Mouse (Mus musculus) embryonic facial prominence, embryonic 13.5 days (tissue): ENCODE data around the gene Lcat. TPM values are rescaled to one million over a fixed set of nuclear protein-coding genes. Genes with fewer than 3 reads are reported as not detected.

Experiments
- ATAC-seq: fragments of 200-750 bp; cut with Nextera tagmentation; 2 replicates; pipeline ENCODE4 v1.8.0; 2017; ENCODE audit warnings: low read depth; ENCODE audit not compliant: insufficient number of reproducible peaks, insufficient read depth, low FRiP score, low TSS enrichment
- H3K27ac ChIP-seq: fragments of 300-500 bp; sonication (generic); 2 replicates; pipeline ENCODE4 v1.5.1; 2015; ENCODE audit warnings: moderate library complexity, mild to moderate bottlenecking, inconsistent platforms
- H3K27me3 ChIP-seq: fragments of 300-500 bp; sonication (generic); 2 replicates; pipeline ENCODE4 v1.6.1; 2015; ENCODE audit warnings: mild to moderate bottlenecking, inconsistent platforms
- H3K36me3 ChIP-seq: fragments of 300-500 bp; sonication (generic); 2 replicates; pipeline ENCODE4 v1.6.1; 2015; ENCODE audit warnings: mild to moderate bottlenecking, inconsistent platforms
- H3K4me1 ChIP-seq: fragments of 300-500 bp; sonication (generic); 2 replicates; pipeline ENCODE4 v1.6.1; 2015; ENCODE audit warnings: inconsistent platforms
- H3K4me2 ChIP-seq: fragments of 300-500 bp; sonication (generic); 2 replicates; pipeline ENCODE4 v1.6.1; 2015; ENCODE audit warnings: moderate library complexity, mild to moderate bottlenecking, inconsistent platforms
- H3K4me3 ChIP-seq: fragments of 300-500 bp; sonication (generic); 2 replicates; pipeline ENCODE4 v1.5.1; 2015; ENCODE audit warnings: mild to moderate bottlenecking, inconsistent platforms
- H3K9ac ChIP-seq: fragments of 300-500 bp; sonication (generic); 2 replicates; pipeline ENCODE4 v1.6.1; 2015; ENCODE audit warnings: mild to moderate bottlenecking, inconsistent platforms
- H3K9me3 ChIP-seq: fragments of 300-500 bp; sonication (generic); 2 replicates; pipeline ENCODE4 v1.6.1; 2016; ENCODE audit warnings: inconsistent platforms
- WGBS: fragments of 180-500 bp; shearing (Covaris S2); methylation state at CpG from one replicate; pipeline ENCODE4 v1.1.7; 2015; ENCODE audit warnings: mixed read lengths; 5-methylcytosine and 5-hydroxymethylcytosine counted together
- polyA plus RNA-seq: library from polyadenylated mRNA; unstranded; fragments of >200 nt; fragmentation: Nextera tagmentation; extraction: Ambion mirVana; gene quantifications from 2 replicates; pipeline ENCODE4 v1.2.1, GENCODE M21; 2015

Lcat gene
- polyA plus RNA-seq, 1 experiment from 2014 or later: 2.8 TPM

DNA sequence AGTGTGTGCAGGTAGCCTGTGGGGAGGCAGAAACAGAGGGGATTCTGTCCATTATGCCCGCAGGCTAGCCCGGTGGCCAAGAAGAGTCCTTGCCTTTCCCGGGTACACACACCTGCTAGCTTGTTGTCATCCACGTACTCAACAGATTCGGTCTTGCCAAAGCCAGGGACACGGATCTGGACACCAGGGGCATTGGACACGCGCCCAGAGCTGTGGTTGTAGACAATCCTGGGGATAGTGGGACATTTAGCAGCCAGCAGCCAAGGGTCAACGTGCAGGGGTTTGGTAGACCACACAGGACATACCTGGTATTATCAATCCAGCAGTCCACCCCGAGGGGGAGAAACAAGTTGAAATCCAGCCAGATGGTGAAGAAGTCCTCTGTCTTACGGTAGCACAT, 1.2 kb downstream of the Lcat start:
- WGBS: 94% methylated on average over 11 of the region's 11 CpGs
- Histone ChIP-seq H3K9ac (no peak overlapping the region), H3K4me2 (no peak overlapping the region), H3K4me1 (peaks cover 9% of the 10 kb centered on the region), H3K36me3 (peaks cover 69% of the 10 kb centered on the region), H3K4me3 (no peak overlapping the region), H3K27me3 (no peaks in the 10 kb centered on the region), H3K9me3 (no peaks in the 10 kb centered on the region), H3K27ac (no peak overlapping the region)
- no peak for ATAC-seq

GRCm38 (mm10) chr8:105938306-105938669, 4.9 kb downstream of the Lcat start, which contains the start of gene Psmb10:
Gene Psmb10, minus strand, starts transcription at chr8:105938444.
- 33% methylated on average over 4 of the region's 4 CpGs for WGBS
- peak within 1 kb of the TSS; percentile 95 for H3K4me2 ChIP-seq
- H3K4me1 ChIP-seq: peaks cover 20% of the 10 kb centered on the region
- peak within 1 kb of the TSS; percentile 81 for H3K27ac ChIP-seq
- peak within 1 kb of the TSS; percentile 79 for H3K4me3 ChIP-seq
- peak within 1 kb of the TSS; percentile 82 for H3K9ac ChIP-seq
- no peaks in the 10 kb centered on the region for H3K9me3 ChIP-seq
- H3K27me3 ChIP-seq: no peaks in the 10 kb centered on the region
- ATAC-seq: no peak
- peaks cover 39% of the 10 kb centered on the region for H3K36me3 ChIP-seq

DNA sequence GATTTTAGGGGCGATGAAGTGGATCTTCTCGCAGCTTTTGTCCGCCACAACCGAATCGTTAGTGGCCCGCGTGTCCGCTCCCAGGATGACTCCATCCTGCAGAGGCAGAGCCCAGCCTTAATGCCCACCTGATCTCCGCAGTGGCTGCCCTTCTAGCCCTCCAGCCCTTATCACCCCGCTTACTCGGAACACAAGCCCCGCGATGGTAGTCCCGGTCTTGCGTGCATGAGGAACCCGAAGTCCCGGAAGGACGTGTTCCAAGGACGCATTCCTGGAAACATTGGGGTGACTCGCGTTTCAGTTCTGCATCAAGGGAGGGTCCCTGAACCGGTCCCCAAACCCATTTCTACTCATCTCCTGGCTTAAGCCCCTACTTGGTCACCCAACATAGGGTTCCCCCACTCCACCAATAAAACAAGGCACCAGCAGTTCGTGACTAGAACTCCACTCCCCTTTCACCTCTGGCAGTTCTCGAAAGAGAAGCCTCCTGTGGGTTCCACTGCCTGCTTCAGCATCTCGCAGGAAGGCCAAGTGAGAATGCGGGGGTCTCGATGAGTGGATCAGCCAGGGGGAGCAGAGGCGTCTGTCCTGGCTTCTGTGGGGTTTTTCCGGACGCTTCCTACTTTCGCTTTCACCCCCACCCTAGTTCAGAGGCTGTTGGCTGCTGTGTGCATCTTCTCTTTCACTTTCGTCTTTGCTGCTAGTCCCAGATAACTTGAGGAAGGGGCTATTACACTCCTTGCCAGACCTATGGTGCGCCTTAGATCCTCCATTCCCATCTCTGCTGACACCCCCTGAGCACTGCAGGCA, 5.5 kb downstream of the Lcat start:
- H3K4me3 ChIP-seq: peak overlapping the region; percentile 79
- H3K9me3 ChIP-seq: no peaks in the 10 kb centered on the region
- H3K36me3 ChIP-seq: peaks cover 37% of the 10 kb centered on the region
- H3K4me2 ChIP-seq: peak overlapping the region; percentile 95
- H3K27me3 ChIP-seq: no peaks in the 10 kb centered on the region
- ATAC-seq: no peak
- H3K4me1 ChIP-seq: peaks cover 20% of the 10 kb centered on the region
- 2% methylated on average over 33 of the region's 33 CpGs for WGBS
- peak overlapping the region; percentile 81 for H3K27ac ChIP-seq
- H3K9ac ChIP-seq: peak overlapping the region; percentile 82

DNA sequence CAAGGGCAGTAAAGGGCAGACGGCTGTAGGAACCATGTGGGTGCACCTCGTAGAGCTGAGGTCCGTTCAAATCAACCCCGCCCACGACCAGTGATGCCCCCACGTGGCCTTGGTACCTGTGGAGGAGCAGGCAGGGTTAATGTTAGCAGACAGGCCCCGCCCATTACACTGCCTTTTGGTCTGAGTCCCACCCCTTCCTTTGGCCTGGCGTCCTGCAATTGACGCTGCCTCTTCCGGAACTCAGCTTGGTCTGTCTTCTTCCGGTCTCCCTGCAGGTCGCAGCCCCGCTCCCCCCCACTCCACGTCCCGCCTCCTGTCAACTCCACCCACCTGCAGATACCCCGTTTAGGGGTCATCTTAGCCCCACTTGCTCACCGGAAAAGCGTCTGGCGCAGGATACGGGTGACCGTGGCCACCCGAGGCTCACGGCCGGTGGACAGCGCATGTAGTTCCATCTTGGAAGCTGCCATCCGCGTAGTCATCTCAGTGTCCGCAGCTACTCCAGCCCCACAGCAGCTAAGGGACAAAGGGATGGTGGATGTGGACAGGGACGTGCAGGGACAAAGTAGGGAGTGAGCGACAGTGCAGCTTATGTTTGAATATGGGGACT, 6.2 kb downstream of the Lcat start:
- H3K27ac ChIP-seq: peak overlapping the region; percentile 81

DNA sequence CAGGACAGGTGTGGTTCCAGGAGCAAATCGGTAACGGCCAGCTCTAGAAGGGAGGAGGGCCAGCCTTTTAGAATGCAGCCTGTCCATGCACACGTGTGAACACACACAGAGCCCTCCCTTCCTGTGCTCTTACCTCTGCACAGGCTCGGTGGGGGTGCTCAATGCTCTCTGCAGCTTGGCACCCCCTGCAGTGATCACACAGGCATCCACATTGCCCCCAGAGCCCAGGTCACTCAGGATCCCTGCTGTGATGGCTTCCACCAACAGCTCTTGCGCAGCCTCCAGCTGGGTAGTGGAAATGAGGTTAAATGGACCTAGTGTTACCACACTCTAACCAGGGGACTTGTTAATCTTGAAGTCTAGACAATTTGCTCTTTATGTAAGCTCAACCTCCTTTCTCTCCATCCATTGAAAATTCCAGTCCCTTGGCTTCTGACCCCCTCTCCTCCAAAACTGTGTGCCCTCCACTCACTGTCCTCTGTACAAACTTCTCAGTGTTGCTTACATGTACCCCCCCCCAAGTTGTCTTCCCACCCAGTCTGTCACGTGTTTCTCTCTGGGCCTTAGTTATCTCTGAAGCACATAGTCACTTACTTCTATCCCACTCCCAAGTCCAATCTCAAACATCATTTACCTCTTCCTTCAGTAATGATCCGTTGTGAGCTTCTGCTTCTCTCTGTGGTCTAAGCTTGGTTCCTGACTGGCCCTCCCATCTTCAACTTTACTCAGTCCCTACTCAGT, 7.1 kb downstream of the Lcat start:
- Histone ChIP-seq H3K4me2 (peak overlapping the region; percentile 95), H3K9ac (peak overlapping the region; percentile 82), H3K9me3 (no peaks in the 10 kb centered on the region), H3K4me1 (peaks cover 20% of the 10 kb centered on the region), H3K27ac (no peak overlapping the region), H3K36me3 (peaks cover 38% of the 10 kb centered on the region), H3K27me3 (no peaks in the 10 kb centered on the region), H3K4me3 (peak overlapping the region; percentile 79)
- no peak for ATAC-seq
- WGBS: 26% methylated on average over 7 of the region's 7 CpGs

More for the DNA sequence above, 6.2 kb downstream of the Lcat start:
- under 1% methylated on average over 30 of the region's 30 CpGs for whole genome bisulfite sequencing
- H3K4me3 ChIP-seq: peak overlapping the region; percentile 79
- peak overlapping the region; percentile 95 for H3K4me2 ChIP-seq
- H3K4me1 ChIP-seq: peaks cover 20% of the 10 kb centered on the region
- H3K36me3 ChIP-seq: peaks cover 38% of the 10 kb centered on the region
- no peaks in the 10 kb centered on the region for H3K27me3 ChIP-seq
- H3K9ac ChIP-seq: peak overlapping the region; percentile 82
- peak; percentile 80 for ATAC-seq
- H3K9me3 ChIP-seq: no peaks in the 10 kb centered on the region

DNA sequence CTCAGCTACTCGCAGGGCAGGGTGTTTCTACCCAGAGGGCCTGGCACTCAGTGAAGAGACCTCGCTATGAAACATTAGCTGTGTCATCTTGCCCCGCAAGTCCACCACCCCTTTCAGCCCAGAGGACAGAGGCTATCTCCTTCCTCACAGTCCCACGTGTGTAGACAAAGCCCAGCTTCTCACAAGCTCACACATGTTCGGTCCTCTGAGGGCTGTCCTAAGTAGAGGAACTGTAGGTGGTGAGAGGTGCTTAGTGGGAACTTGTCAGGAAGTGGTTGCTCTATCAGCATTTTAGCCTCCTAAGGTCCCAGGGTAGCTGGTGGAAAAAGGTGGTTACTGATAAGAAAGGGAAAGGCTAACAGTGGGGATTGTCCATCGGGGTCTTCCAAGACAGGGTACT, 8.1 kb downstream of the Lcat start:
- ATAC-seq: no peak
- Histone ChIP-seq H3K9ac (no peak overlapping the region), H3K4me3 (no peak overlapping the region), H3K4me1 (peaks cover 20% of the 10 kb centered on the region), H3K4me2 (no peak overlapping the region), H3K9me3 (no peaks in the 10 kb centered on the region), H3K27me3 (no peaks in the 10 kb centered on the region), H3K27ac (no peak overlapping the region), H3K36me3 (peaks cover 44% of the 10 kb centered on the region)
- 77% methylated on average over 6 of the region's 6 CpGs for WGBS

DNA sequence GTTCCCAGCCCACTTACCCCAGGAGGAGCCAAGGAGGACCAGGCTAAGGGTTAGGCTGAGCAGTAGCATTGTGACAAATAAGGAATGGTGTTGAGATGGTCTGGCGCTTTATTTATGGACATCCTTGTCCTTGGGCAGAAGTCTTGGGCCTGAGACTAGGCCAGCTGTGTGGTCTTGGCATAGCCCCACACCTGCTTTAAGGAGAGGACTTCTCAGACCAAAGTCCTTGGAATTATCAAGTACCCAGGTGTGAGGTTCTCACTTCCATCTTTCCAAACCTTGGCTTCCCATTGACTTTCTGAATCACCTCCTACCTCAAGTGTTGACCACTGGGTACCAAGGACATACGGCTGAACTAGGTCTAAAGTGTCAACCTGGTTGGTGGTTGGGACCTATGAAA, 9.4 kb downstream of the Lcat start, which contains the start of gene Ctrl:
Ctrl (minus strand) TSS at position 101 of the 400 bp plus-strand sequence.
- no peak for ATAC-seq
- Histone ChIP-seq H3K4me2 (no peak within 1 kb of the TSS), H3K36me3 (peaks cover 49% of the 10 kb centered on the region), H3K4me1 (peaks cover 20% of the 10 kb centered on the region), H3K27me3 (no peaks in the 10 kb centered on the region), H3K9ac (no peak within 1 kb of the TSS), H3K9me3 (no peaks in the 10 kb centered on the region), H3K4me3 (no peak within 1 kb of the TSS), H3K27ac (no peak within 1 kb of the TSS)
- 91% methylated on average over 2 of the region's 2 CpGs for WGBS

DNA sequence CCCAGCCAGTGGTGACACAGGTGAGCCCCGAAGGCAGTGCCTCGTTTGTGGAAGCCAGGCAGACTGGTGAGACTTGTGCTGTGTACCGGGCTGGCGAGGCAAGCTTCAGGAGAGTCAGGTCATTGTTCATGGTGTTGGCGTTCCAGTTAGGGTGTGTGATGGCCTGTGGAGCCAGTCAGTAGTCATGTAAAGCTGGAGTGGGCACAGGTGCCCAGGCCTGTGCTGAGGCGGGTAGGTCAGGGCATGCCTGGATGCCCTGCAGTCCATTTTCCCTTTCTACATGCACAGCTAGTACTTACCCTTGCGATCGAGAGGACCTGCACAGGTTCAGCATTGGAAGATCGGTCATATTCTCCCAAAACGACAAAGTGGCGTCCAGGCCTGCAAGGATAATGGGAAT, 10.7 kb downstream of the Lcat start:
- no peaks in the 10 kb centered on the region for H3K9me3 ChIP-seq
- peaks cover 12% of the 10 kb centered on the region for H3K4me1 ChIP-seq
- no peak overlapping the region for H3K9ac ChIP-seq
- no peaks in the 10 kb centered on the region for H3K27me3 ChIP-seq
- H3K4me2 ChIP-seq: no peak overlapping the region
- H3K36me3 ChIP-seq: peaks cover 49% of the 10 kb centered on the region
- H3K4me3 ChIP-seq: no peak overlapping the region
- H3K27ac ChIP-seq: no peak overlapping the region
- 90% methylated on average over 11 of the region's 11 CpGs for WGBS
- ATAC-seq: no peak

DNA sequence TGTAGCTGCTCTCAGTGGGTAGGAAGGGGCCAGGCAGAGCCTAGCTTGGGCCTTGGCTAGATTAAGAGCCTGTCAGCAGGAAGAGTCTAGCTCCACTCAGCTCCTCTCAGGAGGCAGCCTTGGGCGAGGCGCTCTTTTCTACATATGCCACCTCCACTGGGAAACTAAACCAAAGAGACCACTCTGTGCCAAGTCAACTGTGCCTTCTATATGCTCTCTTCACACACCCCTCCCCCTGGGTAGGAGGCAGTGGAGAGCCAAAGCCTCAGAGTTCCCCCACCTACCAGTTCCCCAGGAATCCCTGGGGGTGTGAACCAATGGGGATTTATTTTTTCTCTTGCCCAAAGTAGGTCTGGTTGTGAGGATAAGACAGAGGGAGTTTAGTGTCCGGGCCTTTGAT, 11.9 kb downstream of the Lcat start:
- 0 out of 2 replicates have a peak, but pooled peaks have one; percentile 18 for ATAC-seq
- Histone ChIP-seq H3K4me2 (no peak overlapping the region), H3K27ac (no peak overlapping the region), H3K9ac (no peak overlapping the region), H3K36me3 (peaks cover 49% of the 10 kb centered on the region), H3K9me3 (no peaks in the 10 kb centered on the region), H3K27me3 (no peaks in the 10 kb centered on the region), H3K4me3 (no peak overlapping the region), H3K4me1 (peaks cover 6% of the 10 kb centered on the region)
- WGBS: 90% methylated on average over 3 of the region's 3 CpGs

GRCm38 (mm10) chr8:105930602-105931001, 12.6 kb downstream of the Lcat start:
- Histone ChIP-seq H3K4me3 (no peak overlapping the region), H3K9me3 (no peaks in the 10 kb centered on the region), H3K9ac (peak overlapping the region; percentile 46; the same call in 1 of the 2 replicates), H3K27ac (no peak overlapping the region), H3K4me1 (no peaks in the 10 kb centered on the region; the same call in 1 of the 2 replicates), H3K27me3 (no peaks in the 10 kb centered on the region), H3K4me2 (no peak overlapping the region), H3K36me3 (peaks cover 49% of the 10 kb centered on the region)
- 22% methylated on average over 8 of the region's 8 CpGs for WGBS
- ATAC-seq: no peak

DNA sequence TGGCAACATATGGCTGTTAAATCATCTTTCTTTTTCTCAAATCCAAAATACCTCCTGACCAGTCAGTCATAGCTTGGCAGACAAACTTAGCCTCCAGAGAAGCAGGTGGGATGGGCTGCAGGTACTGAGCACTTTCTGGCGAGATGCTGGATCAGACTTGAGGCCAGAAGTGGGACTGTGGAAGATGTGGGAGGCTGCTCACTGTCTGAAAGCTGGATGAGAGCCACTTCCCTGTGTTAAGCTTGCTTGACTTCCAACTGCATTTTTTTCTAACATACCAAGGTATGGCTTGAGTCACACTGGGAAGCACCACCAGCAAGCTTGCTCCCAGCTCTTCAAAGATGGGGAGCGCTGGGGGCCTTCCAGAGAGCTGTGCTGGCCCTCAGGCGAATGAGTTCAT, 18.1 kb downstream of the Lcat start:
- no peak overlapping the region for H3K27ac ChIP-seq
- no peak overlapping the region for H3K9ac ChIP-seq
- H3K9me3 ChIP-seq: no peaks in the 10 kb centered on the region
- no peaks in the 10 kb centered on the region for H3K4me1 ChIP-seq
- ATAC-seq: no peak
- H3K27me3 ChIP-seq: no peaks in the 10 kb centered on the region
- 74% methylated on average over 3 of the region's 3 CpGs for WGBS
- H3K4me3 ChIP-seq: no peak overlapping the region
- H3K4me2 ChIP-seq: no peak overlapping the region
- H3K36me3 ChIP-seq: peaks cover 25% of the 10 kb centered on the region
